Mouse (Mus musculus) left cerebral cortex, adult 2 months (tissue): ENCODE measurements around the gene Map3k21. TPM values are rescaled to one million over a fixed set of nuclear protein-coding genes. Genes with fewer than 3 reads are reported as not detected.

Experiments
- DNase-seq, 2 experiments: peaks; one replicate each; pipeline ENCODE4 v3.0.0; 2021 to 2022; ENCODE audit warnings: low spot score in 2 of 2, mixed read lengths in 1 of 2; ENCODE audit errors: extremely low spot score in 1 of 2
- H3K27ac ChIP-seq: fragments of 200-600 bp; 2 replicates; pipeline ENCODE4 v1.8.1; 2022
- H3K4me3 ChIP-seq: fragments of 200-600 bp; 2 replicates; pipeline ENCODE4 v1.8.1; 2022
- CTCF ChIP-seq: fragments of 200-600 bp; IDR thresholded peaks from 2 replicates; pipeline ENCODE4 v1.8.1; 2022; ENCODE audit warnings: antibody characterized with exemption, mild to moderate bottlenecking, moderate library complexity
- intact Hi-C: fragments of 180-260 bp; cut with DNase I; formaldehyde crosslinking; loops from one replicate; pipeline ENCODE4 v1.15.1; 2025
- total RNA-seq, 2 experiments: library from RNA; stranded (reverse); gene quantifications; 2 replicates each; pipeline ENCODE4 v1.2.3; 2021

The Map3k21 gene
- total RNA-seq, 2 experiments from 2014 or later: 1.8 to 3.0 TPM

GRCm38 (mm10) chr8:125984140-125984539, 73.9 kb downstream of the Map3k21 start:
- no peak overlapping the region for H3K4me3 ChIP-seq
- H3K27ac ChIP-seq: no peak overlapping the region
- intact Hi-C loops: no loop called here
- TF ChIP-seq CTCF: no peak
- no peak for DNase-seq

- DNase-seq: no peak
- intact Hi-C loops: no loop called here
- no peak for TF ChIP-seq CTCF
- no peak overlapping the region for H3K4me3 ChIP-seq
- H3K27ac ChIP-seq: no peak overlapping the region
Observed at GRCm38 (mm10) chr8:125985364-125985763, 75.1 kb downstream of the Map3k21 start.

- no peak for TF ChIP-seq CTCF
- DNase-seq: no peak
- Histone ChIP-seq H3K27ac (0 out of 2 replicates have a peak overlapping the region, but pooled peaks have one; percentile 50), H3K4me3 (no peak overlapping the region)
- intact Hi-C loops: no loop called here
Observed at GRCm38 (mm10) chr8:125986999-125987589, 76.8 kb downstream of the Map3k21 start.

GRCm38 (mm10) chr8:125987996-125988395, 77.7 kb downstream of the Map3k21 start:
- TF ChIP-seq CTCF: no peak
- intact Hi-C loops: no loop called here

GRCm38 (mm10) chr8:125993636-125994035, 83.4 kb downstream of the Map3k21 start:
- no peak for DNase-seq
- TF ChIP-seq CTCF: no peak
- Histone ChIP-seq H3K4me3 (no peak overlapping the region), H3K27ac (no peak overlapping the region)
- intact Hi-C loops: no loop called here

More at GRCm38 (mm10) chr8:125987996-125988395, 77.7 kb downstream of the Map3k21 start:
- Histone ChIP-seq H3K27ac (no peak overlapping the region), H3K4me3 (no peak overlapping the region)
- DNase-seq: no peak

- no peak; the same call in 1 of the 2 replicates for TF ChIP-seq CTCF
- intact Hi-C loops: no loop called here
- peak within 1 kb of the TSS; percentile 75 for H3K4me3 ChIP-seq
- DNase-seq: peak; percentile 79 to 87
- H3K27ac ChIP-seq: peak within 1 kb of the TSS; percentile 96
Observed at GRCm38 (mm10) chr8:125995101-125995986, 85.1 kb downstream of the Map3k21 start, which contains the start of gene Kcnk1. Gene Kcnk1 (plus strand): TSS chr8:125995170.

- no peak for TF ChIP-seq CTCF
- H3K27ac ChIP-seq: peak overlapping the region; percentile 96
- H3K4me3 ChIP-seq: peak overlapping the region; percentile 75
- DNase-seq: no peak
- intact Hi-C loops: loop anchor here (1.0 kb wide), 1 partner anchor 37 kb away; no protein-coding TSS in a partner anchor
Observed at GRCm38 (mm10) chr8:125996031-125996839, 86.0 kb downstream of the Map3k21 start.

- Histone ChIP-seq H3K4me3 (peak overlapping the region; percentile 75), H3K27ac (peak overlapping the region; percentile 96)
- intact Hi-C loops: loop anchor here (1.0 kb wide), 1 partner anchor 38 kb away; no protein-coding TSS in a partner anchor
- DNase-seq: no peak
- no peak for TF ChIP-seq CTCF
Observed at GRCm38 (mm10) chr8:125996980-125997379, 86.7 kb downstream of the Map3k21 start.

Other genes with a start within 250 kb of the Map3k21 start
- 1 to 10 TPM; 4.3 to 4.5 TPM for gene Map10, start 240.6 kb upstream of the Map3k21 start, total RNA-seq
- 10 to 100 TPM; 23.3 to 23.7 TPM for gene Ntpcr, start 180.5 kb upstream of the Map3k21 start, total RNA-seq
- 10 to 100 TPM; 90.3 to 91.0 TPM for gene Pcnx2, start 12.1 kb upstream of the Map3k21 start, total RNA-seq
- gene Kcnk1, start 84.7 kb downstream of the Map3k21 start, total RNA-seq: 10 to 100 TPM; 90.0 to 91.1 TPM